Mouse (Mus musculus): ENCODE data around the gene Oxct2a.

DNA sequence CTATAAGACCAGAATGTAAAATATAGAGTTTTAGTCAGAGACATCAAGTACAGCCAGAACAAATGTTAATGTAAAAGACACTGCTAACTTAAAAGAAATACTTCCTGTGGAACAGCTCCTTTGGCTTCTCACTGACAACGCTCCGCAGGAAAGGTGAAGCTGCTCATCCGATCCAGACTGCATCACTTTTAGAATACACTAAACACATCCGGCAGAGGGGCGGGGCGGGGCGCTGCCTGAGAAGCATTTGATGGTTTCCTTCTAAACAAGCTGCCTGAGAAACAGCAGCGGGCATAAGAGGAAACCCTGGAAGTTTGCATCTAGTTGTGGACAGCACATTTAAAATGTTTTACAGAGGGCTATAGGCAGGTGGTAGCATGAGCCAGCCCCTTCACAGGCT lies 32.5 kb upstream of the Oxct2a start:
- TF ChIP-seq CTCF (IDR thresholded peaks at IDR 0.05; ENCODE audit: insufficient read depth, low read length) (no peak), POLR2A (IDR thresholded peaks at IDR 0.05; ENCODE audit: borderline replicate concordance, extremely low read depth, low read depth, low read length) (no peak)

All from lung, adult 2 months (tissue).